Mouse (Mus musculus) urinary bladder, postnatal 25 days (tissue): ENCODE measurements around the gene Fbxo10.
"Not testable (repeated sequence)": the region's sequence is repeated elsewhere in the genome, so short reads cannot be mapped to it uniquely, and the experiment has no call there.

Experiments used
- DNase-seq: peaks from one replicate; pipeline ENCODE4 v3.0.0; 2022; ENCODE audit warnings: low spot score

Fbxo10 gene

GRCm38 (mm10) chr4:45000001-45000400, 84.4 kb downstream of the Fbxo10 start:
- DNase-seq, result no peak

GRCm38 (mm10) chr4:44998071-44998470, 86.3 kb downstream of the Fbxo10 start:
- no peak for DNase-seq

DNA sequence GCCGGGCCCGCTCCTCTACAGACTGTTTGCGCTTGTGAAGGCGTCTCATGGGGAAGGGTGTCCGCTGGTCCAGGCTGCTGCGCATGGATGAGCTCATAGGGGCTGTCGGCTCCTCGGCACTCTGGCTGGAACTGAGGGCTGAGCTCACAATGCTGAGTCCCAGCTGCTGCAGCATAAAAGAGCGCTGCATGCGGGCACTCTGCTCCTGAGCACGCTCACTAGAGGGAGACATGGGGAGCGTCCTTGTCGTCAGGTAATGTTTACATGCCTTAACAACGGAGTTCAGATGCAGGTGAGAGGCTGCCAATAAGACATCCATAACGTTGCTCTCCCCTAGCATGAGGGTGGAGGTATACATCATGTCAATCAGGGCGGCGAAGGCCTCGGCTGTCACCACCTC, 89.6 kb downstream of the Fbxo10 start:
- no peak for DNase-seq

GRCm38 (mm10) chr4:44993847-44994246, 90.6 kb downstream of the Fbxo10 start:
- no peak for DNase-seq

DNA sequence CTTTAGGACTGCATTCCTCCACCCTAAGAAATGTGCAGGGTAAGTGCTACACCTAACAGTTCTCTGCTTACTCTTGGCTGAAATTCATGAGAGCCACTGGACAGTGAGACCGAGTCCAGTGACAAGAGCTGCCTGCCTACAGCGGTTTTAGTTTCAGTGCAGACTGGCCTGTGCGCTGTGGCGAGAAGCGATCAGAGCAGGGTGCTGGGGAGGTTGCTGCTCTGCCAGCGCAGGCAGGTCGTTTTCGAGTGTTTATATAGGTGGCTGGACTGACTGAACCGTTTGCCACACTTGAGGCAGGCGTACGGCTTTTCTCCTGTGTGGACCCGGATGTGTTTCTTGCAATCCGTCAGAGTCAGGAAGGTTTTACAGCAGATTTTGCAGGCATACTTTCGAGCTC, 91.2 kb downstream of the Fbxo10 start:
- DNase-seq, result not testable (repeated sequence)

DNA sequence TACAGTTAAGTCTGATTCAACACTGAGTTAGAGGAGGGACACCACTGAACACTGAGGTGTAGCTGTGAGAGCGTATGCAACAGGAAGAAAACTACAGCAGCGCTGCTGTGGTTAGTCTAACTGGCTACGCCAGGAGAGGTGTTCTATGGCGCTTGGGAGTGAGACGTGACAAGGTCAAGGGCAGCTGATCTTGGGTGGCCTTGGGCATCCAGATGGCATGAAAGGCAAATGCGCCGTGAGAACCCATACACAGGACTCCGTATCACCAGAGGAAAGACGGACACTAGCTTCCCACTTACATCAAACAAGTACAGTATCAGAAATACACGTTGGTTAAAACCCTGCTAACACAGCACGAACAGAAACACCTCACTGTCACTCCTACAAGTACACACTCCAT, 92.1 kb downstream of the Fbxo10 start:
- DNase-seq, result not testable (repeated sequence)

DNA sequence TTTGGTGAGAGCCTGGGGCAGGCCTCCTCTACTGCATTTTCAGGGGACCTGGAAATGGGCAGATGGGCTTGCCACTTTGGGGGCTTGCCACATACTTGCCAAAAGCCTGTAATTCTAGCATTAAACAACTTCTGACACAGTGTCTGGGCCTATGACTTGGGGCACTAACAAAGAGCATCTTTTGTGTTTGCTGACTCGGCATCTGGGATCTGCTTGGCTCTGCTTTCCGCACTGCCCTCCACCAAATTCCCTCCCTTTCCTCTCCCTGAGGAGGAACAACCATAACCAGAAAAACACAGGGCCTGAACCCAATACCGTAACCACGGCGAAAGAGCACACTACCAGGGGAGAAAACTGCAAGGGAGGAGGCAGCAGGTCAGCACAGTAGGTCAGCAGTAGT, 93.8 kb downstream of the Fbxo10 start:
- DNase-seq, result no peak
